8 mouse cellular contexts compared by ENCODE assay signal in genomic region chr16:21794697-21795045, GRCm38 (mm10). TPM values are rescaled to one million over a fixed set of nuclear protein-coding genes. Genes with fewer than 3 reads are reported as not detected.
DNase-seq lines count a peak whose midpoint lies in the region; ATAC-seq and TF ChIP-seq lines count a peak whose summit lies in the region.

No protein-coding gene starts in this region.

- DNase-seq in gastrocnemius, adult 2 months, result no peak
- no peak for DNase-seq in gastrocnemius, postnatal 4 days (ENCODE audit: low spot score in 2 of 2)
- no peak for DNase-seq in thymus, adult 2 months
- DNase-seq in thymus, adult 18-20 months, result no peak
- no peak for DNase-seq in stomach, postnatal 0 days (ENCODE audit: low spot score)
- DNase-seq in frontal cortex, postnatal 25 days (ENCODE audit: low spot score in 2 of 2), result no peak
- DNase-seq in layer of hippocampus, adult 8-10 months (ENCODE audit: low spot score in 2 of 2), result no peak

- intact Hi-C loops in gastrocnemius, adult 2 months (cut with DNase I), result no loop called here

- no peak for TF ChIP-seq EP300 in stomach, postnatal 0 days (optimal IDR thresholded peaks at IDR 0.05)

- ATAC-seq in limb, embryonic 15.5 days (ENCODE audit: insufficient number of reproducible peaks, low FRiP score, low TSS enrichment, low read depth), result no peak
- no peak for ATAC-seq in stomach, postnatal 0 days (ENCODE audit: low FRiP score, low TSS enrichment)

- H3K27me3 ChIP-seq in thymus, adult 2 months (ENCODE audit: control insufficient read depth, insufficient read depth, low read length), result no peaks in the 10 kb centered on the region
- H3K27me3 ChIP-seq in limb, embryonic 15.5 days, result no peaks in the 10 kb centered on the region
- H3K27me3 ChIP-seq in stomach, postnatal 0 days (ENCODE audit: control insufficient read depth, insufficient read depth, low read length), result no peaks in the 10 kb centered on the region

- no peak for TF ChIP-seq POLR2A in thymus, adult 2 months (IDR thresholded peaks at IDR 0.05; ENCODE audit: control insufficient read depth, extremely low read depth, insufficient read depth, low read length, poor library complexity)

- H3K4me3 ChIP-seq in gastrocnemius, adult 2 months, result peak overlapping the region; percentile 96
- H3K4me3 ChIP-seq in thymus, adult 2 months (ENCODE audit: control insufficient read depth, insufficient read depth, low read length), result peak overlapping the region; percentile 95
- peak overlapping the region; percentile 86 for H3K4me3 ChIP-seq in limb, embryonic 15.5 days
- peak overlapping the region; percentile 65 for H3K4me3 ChIP-seq in stomach, postnatal 0 days (ENCODE audit: low read depth, low read length)

- H3K36me3 ChIP-seq in thymus, adult 2 months (ENCODE audit: control insufficient read depth, insufficient read depth, low read length), result peaks cover 7% of the 10 kb centered on the region
- peaks cover 6% of the 10 kb centered on the region for H3K36me3 ChIP-seq in limb, embryonic 15.5 days
- H3K36me3 ChIP-seq in stomach, postnatal 0 days (ENCODE audit: control insufficient read depth, insufficient read depth, low read length), result no peaks in the 10 kb centered on the region; the same call in 1 of the 2 replicates

- H3K9me3 ChIP-seq in limb, embryonic 15.5 days, result no peaks in the 10 kb centered on the region
- no peaks in the 10 kb centered on the region for H3K9me3 ChIP-seq in stomach, postnatal 0 days (ENCODE audit: control insufficient read depth, low read length)

- H3K4me1 ChIP-seq in thymus, adult 2 months (replicated peaks; ENCODE audit: control insufficient read depth, insufficient read depth, low read length), result no peaks in the 10 kb centered on the region
- peaks cover 7% of the 10 kb centered on the region; the same call in 1 of the 2 replicates for H3K4me1 ChIP-seq in limb, embryonic 15.5 days
- H3K4me1 ChIP-seq in stomach, postnatal 0 days (replicated peaks; ENCODE audit: control insufficient read depth, insufficient read depth), result no peaks in the 10 kb centered on the region

- under 1% methylated on average over 14 of the region's 14 CpGs for WGBS in thymus, adult 2 months
- WGBS in limb, embryonic 15.5 days, result 2% methylated on average over 14 of the region's 14 CpGs
- under 1% methylated on average over 14 of the region's 14 CpGs for WGBS in stomach, postnatal 0 days

- H3K9ac ChIP-seq in limb, embryonic 15.5 days, result peak overlapping the region; percentile 67
- H3K9ac ChIP-seq in stomach, postnatal 0 days (ENCODE audit: low read length), result peak overlapping the region; percentile 59

- peak overlapping the region; percentile 99 for H3K27ac ChIP-seq in gastrocnemius, adult 2 months
- H3K27ac ChIP-seq in thymus, adult 2 months (ENCODE audit: control insufficient read depth, insufficient read depth, low read length), result 0 out of 2 replicates have a peak overlapping the region, but pooled peaks have one; percentile 2
- H3K27ac ChIP-seq in limb, embryonic 15.5 days, result peak overlapping the region; percentile 82; the same call in 1 of the 2 replicates
- H3K27ac ChIP-seq in stomach, postnatal 0 days (replicated peaks), result peak overlapping the region; percentile 69

- TF ChIP-seq CTCF in gastrocnemius, adult 2 months (IDR thresholded peaks at IDR 0.05), result no peak
- no peak for TF ChIP-seq CTCF in thymus, adult 2 months (IDR thresholded peaks at IDR 0.05; ENCODE audit: borderline replicate concordance, control insufficient read depth, extremely low read depth, insufficient read depth, low read length, poor library complexity)
- TF ChIP-seq CTCF in stomach, postnatal 0 days (IDR thresholded peaks at IDR 0.05; ENCODE audit: low read depth), result no peak

- peak overlapping the region; percentile 83 for H3K4me2 ChIP-seq in limb, embryonic 15.5 days
- peak overlapping the region; percentile 80 for H3K4me2 ChIP-seq in stomach, postnatal 0 days (replicated peaks; ENCODE audit: low read depth)

RNA-seq across cellular contexts. Expression of gene Map3k13, which starts 0.5 kb away (rescaled TPM):
- total RNA-seq in gastrocnemius, adult 2 months (2021), result under 1 TPM; 0.70 to 0.74 TPM
- under 1 TPM; 0.66 to 0.73 TPM for total RNA-seq in gastrocnemius, postnatal 4 days (2021)
- 2.0 and 2.3 TPM in 2 replicates for polyA plus RNA-seq in thymus, adult 2 months (2012; rRNA removed)
- polyA plus RNA-seq in limb, embryonic 15.5 days (2015; fragmentation: Nextera tagmentation; extraction: Ambion mirVana), result 0.55 and 0.61 TPM in 2 replicates
- 0.40 and 0.50 TPM in 2 replicates for polyA plus RNA-seq in stomach, postnatal 0 days (2015; fragmentation: Nextera tagmentation; extraction: Ambion mirVana)
- 10 to 100 TPM; 11.4 to 17.8 (median 15.0) TPM for total RNA-seq in layer of hippocampus, adult 8-10 months (2022)

RNA-seq across cellular contexts. Expression of gene Ehhadh, which starts 7.1 kb away (rescaled TPM):
- 1 to 10 TPM; 5.7 to 6.8 TPM for total RNA-seq in gastrocnemius, adult 2 months (2021)
- total RNA-seq in gastrocnemius, postnatal 4 days (2021), result 1 to 10 TPM; 4.0 to 4.7 TPM
- polyA plus RNA-seq in thymus, adult 2 months (2012; rRNA removed), result 8.0 and 9.6 TPM in 2 replicates
- 2.4 and 2.7 TPM in 2 replicates for polyA plus RNA-seq in limb, embryonic 15.5 days (2015; fragmentation: Nextera tagmentation; extraction: Ambion mirVana)
- 29.0 and 30.9 TPM in 2 replicates for polyA plus RNA-seq in stomach, postnatal 0 days (2015; fragmentation: Nextera tagmentation; extraction: Ambion mirVana)
- total RNA-seq in layer of hippocampus, adult 8-10 months (2022), result 1 to 10 TPM; 1.7 to 2.5 (median 2.2) TPM

Comparison
In these comparisons a context has a peak if more than half of its experiments do, and no peak if none do; other contexts are left out.
1. H3K27ac ChIP-seq: peak in every context shown above with its lines; median percentile 99 in gastrocnemius, adult 2 months; 82 in limb, embryonic 15.5 days; 69 in stomach, postnatal 0 days; 2 in thymus, adult 2 months.
2. RNA of gene Map3k13, which starts 0.5 kb away (total RNA-seq): 11.4 to 17.8 TPM in layer of hippocampus, adult 8-10 months; 0.70 to 0.74 TPM in gastrocnemius, adult 2 months and 0.66 to 0.73 TPM in gastrocnemius, postnatal 4 days; every median in the first group is over 4 times any median in the second.
3. Peak in every context shown above with its lines, with median percentiles within 50 percentile points of each other: H3K4me3 ChIP-seq.